Mouse (Mus musculus): ENCODE data around the gene Naip2. TPM values are rescaled to one million over a fixed set of nuclear protein-coding genes. Genes with fewer than 3 reads are reported as not detected.
"Not testable (repeated sequence)": the region's sequence is repeated elsewhere in the genome, so short reads cannot be mapped to it uniquely, and the experiment has no call there.

Naip2 gene
- polyA plus RNA-seq, 1 experiment from 2014 or later = 0.18 TPM

GRCm38 (mm10) chr13:100162467-100162866 is 39.4 kb downstream of the Naip2 start:
- not testable (repeated sequence) for ATAC-seq (ENCODE audit: insufficient number of reproducible peaks, insufficient read depth, low FRiP score, low TSS enrichment); H3K9me3 ChIP-seq; H3K27ac ChIP-seq; H3K4me3 ChIP-seq; H3K36me3 ChIP-seq; H3K4me1 ChIP-seq; H3K4me2 ChIP-seq (replicated peaks); H3K27me3 ChIP-seq; H3K9ac ChIP-seq

GRCm38 (mm10) chr13:100161171-100161870 is 40.6 kb downstream of the Naip2 start:
- H3K27ac ChIP-seq; H3K9me3 ChIP-seq; H3K4me3 ChIP-seq; H3K27me3 ChIP-seq; H3K4me1 ChIP-seq; H3K9ac ChIP-seq; ATAC-seq (ENCODE audit: insufficient number of reproducible peaks, insufficient read depth, low FRiP score, low TSS enrichment); H3K4me2 ChIP-seq (replicated peaks); H3K36me3 ChIP-seq: not testable (repeated sequence)
- 85% methylated on average over 11 of the region's 11 CpGs for WGBS

- ATAC-seq (ENCODE audit: insufficient number of reproducible peaks, insufficient read depth, low FRiP score, low TSS enrichment) = no peak
- H3K27me3 ChIP-seq = no peaks in the 10 kb centered on the region
- WGBS = 89% methylated on average over 3 of the region's 3 CpGs
- H3K36me3 ChIP-seq = no peaks in the 10 kb centered on the region
- no peak overlapping the region for H3K4me2 ChIP-seq (replicated peaks)
- H3K9ac ChIP-seq = no peak overlapping the region
- no peaks in the 10 kb centered on the region for H3K4me1 ChIP-seq
- H3K4me3 ChIP-seq = no peak overlapping the region
- no peak overlapping the region for H3K27ac ChIP-seq
- H3K9me3 ChIP-seq = no peaks in the 10 kb centered on the region
Measured at GRCm38 (mm10) chr13:100156624-100157023, 45.3 kb downstream of the Naip2 start.

- no peak overlapping the region for H3K27ac ChIP-seq
- no peak overlapping the region for H3K9ac ChIP-seq
- no peak for ATAC-seq (ENCODE audit: insufficient number of reproducible peaks, insufficient read depth, low FRiP score, low TSS enrichment)
- no peak overlapping the region for H3K4me3 ChIP-seq
- no peak overlapping the region for H3K4me2 ChIP-seq (replicated peaks)
- H3K9me3 ChIP-seq = no peaks in the 10 kb centered on the region
- no peaks in the 10 kb centered on the region for H3K27me3 ChIP-seq
- H3K4me1 ChIP-seq = no peaks in the 10 kb centered on the region
- 60% methylated on average over 1 of the region's 1 CpGs for WGBS
- no peaks in the 10 kb centered on the region for H3K36me3 ChIP-seq
Measured at GRCm38 (mm10) chr13:100152659-100153058, 49.2 kb downstream of the Naip2 start.

GRCm38 (mm10) chr13:100141646-100142314 is 60.1 kb downstream of the Naip2 start:
- no peak overlapping the region for H3K9ac ChIP-seq
- H3K9me3 ChIP-seq = no peaks in the 10 kb centered on the region
- H3K36me3 ChIP-seq = peaks cover 22% of the 10 kb centered on the region
- H3K4me2 ChIP-seq (replicated peaks) = no peak overlapping the region
- no peak for ATAC-seq (ENCODE audit: insufficient number of reproducible peaks, insufficient read depth, low FRiP score, low TSS enrichment)
- H3K27ac ChIP-seq = no peak overlapping the region
- H3K4me1 ChIP-seq = no peaks in the 10 kb centered on the region
- WGBS = 81% methylated on average over 8 of the region's 8 CpGs
- no peak overlapping the region for H3K4me3 ChIP-seq
- no peaks in the 10 kb centered on the region for H3K27me3 ChIP-seq

GRCm38 (mm10) chr13:100125258-100125643 is 76.6 kb downstream of the Naip2 start:
- peak overlapping the region; percentile 96 for H3K4me3 ChIP-seq
- peaks cover 10% of the 10 kb centered on the region for H3K4me1 ChIP-seq
- no peaks in the 10 kb centered on the region for H3K27me3 ChIP-seq
- no peak overlapping the region for H3K27ac ChIP-seq
- peaks cover 29% of the 10 kb centered on the region for H3K36me3 ChIP-seq
- 3% methylated on average over 10 of the region's 10 CpGs for WGBS
- H3K9ac ChIP-seq = peak overlapping the region; percentile 85
- H3K9me3 ChIP-seq = no peaks in the 10 kb centered on the region
- H3K4me2 ChIP-seq (replicated peaks) = peak overlapping the region; percentile 93
- ATAC-seq (ENCODE audit: insufficient number of reproducible peaks, insufficient read depth, low FRiP score, low TSS enrichment) = no peak

GRCm38 (mm10) chr13:100124423-100125257 is 77.3 kb downstream of the Naip2 start, which contains the start of gene Smn1:
TSS of gene Smn1 (plus strand) at chr13:100124852.
- Histone ChIP-seq H3K9ac (peak within 1 kb of the TSS; percentile 85), H3K4me2 (replicated peaks) (peak within 1 kb of the TSS; percentile 93), H3K27me3 (no peaks in the 10 kb centered on the region), H3K36me3 (peaks cover 27% of the 10 kb centered on the region), H3K4me1 (peaks cover 10% of the 10 kb centered on the region), H3K9me3 (no peaks in the 10 kb centered on the region), H3K27ac (no peak within 1 kb of the TSS), H3K4me3 (peak within 1 kb of the TSS; percentile 96)
- ATAC-seq (ENCODE audit: insufficient number of reproducible peaks, insufficient read depth, low FRiP score, low TSS enrichment) = peak; percentile 96
- WGBS = 4% methylated on average over 42 of the region's 42 CpGs

- 82% methylated on average over 3 of the region's 3 CpGs for WGBS
- Histone ChIP-seq H3K27me3 (no peaks in the 10 kb centered on the region), H3K36me3 (peaks cover 21% of the 10 kb centered on the region), H3K9me3 (no peaks in the 10 kb centered on the region), H3K4me2 (replicated peaks) (peak overlapping the region; percentile 93), H3K27ac (no peak overlapping the region), H3K4me1 (peaks cover 10% of the 10 kb centered on the region), H3K9ac (no peak overlapping the region), H3K4me3 (peak overlapping the region; percentile 96)
- ATAC-seq (ENCODE audit: insufficient number of reproducible peaks, insufficient read depth, low FRiP score, low TSS enrichment) = no peak
Measured at GRCm38 (mm10) chr13:100123970-100124369, 77.9 kb downstream of the Naip2 start.

GRCm38 (mm10) chr13:100112218-100112972 is 89.5 kb downstream of the Naip2 start:
- Histone ChIP-seq H3K27me3 (no peaks in the 10 kb centered on the region), H3K27ac (no peak overlapping the region), H3K4me1 (peaks cover 6% of the 10 kb centered on the region), H3K36me3 (peaks cover 28% of the 10 kb centered on the region), H3K4me2 (replicated peaks) (no peak overlapping the region), H3K9me3 (no peaks in the 10 kb centered on the region), H3K9ac (no peak overlapping the region), H3K4me3 (no peak overlapping the region)
- 52% methylated on average over 5 of the region's 5 CpGs for WGBS
- ATAC-seq (ENCODE audit: insufficient number of reproducible peaks, insufficient read depth, low FRiP score, low TSS enrichment) = no peak

GRCm38 (mm10) chr13:100107652-100108472 is 94.0 kb downstream of the Naip2 start, which contains the start of gene Serf1:
TSS of gene Serf1 (plus strand) at chr13:100108012.
- peak; percentile 74 for ATAC-seq (ENCODE audit: insufficient number of reproducible peaks, insufficient read depth, low FRiP score, low TSS enrichment)
- H3K9ac ChIP-seq = peak within 1 kb of the TSS; percentile 75
- peak within 1 kb of the TSS; percentile 77 for H3K27ac ChIP-seq
- H3K36me3 ChIP-seq = peaks cover 11% of the 10 kb centered on the region; the same call in 1 of the 2 replicates
- H3K4me1 ChIP-seq = peaks cover 6% of the 10 kb centered on the region
- H3K4me2 ChIP-seq (replicated peaks) = peak within 1 kb of the TSS; percentile 86
- under 1% methylated on average over 74 of the region's 76 CpGs for WGBS
- no peaks in the 10 kb centered on the region for H3K9me3 ChIP-seq
- H3K27me3 ChIP-seq = no peaks in the 10 kb centered on the region
- H3K4me3 ChIP-seq = peak within 1 kb of the TSS; percentile 75
